Mouse (Mus musculus): ENCODE data around the gene Ncor2. TPM values are rescaled to one million over a fixed set of nuclear protein-coding genes. Genes with fewer than 3 reads are reported as not detected.

Gene Ncor2
- total RNA-seq, 2 experiments from 2014 or later, result 228 to 270 TPM

DNA sequence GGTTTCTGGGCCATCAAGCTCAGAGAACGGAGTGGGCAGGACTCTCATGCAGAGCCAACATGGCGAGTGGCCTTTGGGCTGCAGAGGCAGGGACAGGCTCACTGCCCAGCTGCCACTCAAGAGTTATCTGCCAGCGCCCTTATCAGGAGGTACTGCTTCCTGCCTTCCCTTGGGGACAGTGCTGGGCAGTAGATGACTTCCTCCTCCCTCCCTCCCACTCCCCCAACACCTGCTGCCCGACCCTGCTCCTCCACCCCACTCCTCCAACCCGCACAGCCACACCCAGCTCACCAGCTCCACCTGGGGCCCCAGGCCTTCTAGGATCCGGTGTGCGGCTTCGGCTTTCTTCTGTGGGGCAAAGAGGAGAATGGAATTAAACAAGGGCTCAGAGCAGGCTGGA, 76.7 kb downstream of the Ncor2 start:
- no peak overlapping the region for H3K27ac ChIP-seq
- H3K4me3 ChIP-seq, result no peak overlapping the region
- intact Hi-C loops (cut with DNase I), result no loop called here
- DNase-seq (ENCODE audit: extremely low spot score in 1 of 2, low spot score in 2 of 2), result no peak
- TF ChIP-seq CTCF (IDR thresholded peaks at IDR 0.05), result no peak

DNA sequence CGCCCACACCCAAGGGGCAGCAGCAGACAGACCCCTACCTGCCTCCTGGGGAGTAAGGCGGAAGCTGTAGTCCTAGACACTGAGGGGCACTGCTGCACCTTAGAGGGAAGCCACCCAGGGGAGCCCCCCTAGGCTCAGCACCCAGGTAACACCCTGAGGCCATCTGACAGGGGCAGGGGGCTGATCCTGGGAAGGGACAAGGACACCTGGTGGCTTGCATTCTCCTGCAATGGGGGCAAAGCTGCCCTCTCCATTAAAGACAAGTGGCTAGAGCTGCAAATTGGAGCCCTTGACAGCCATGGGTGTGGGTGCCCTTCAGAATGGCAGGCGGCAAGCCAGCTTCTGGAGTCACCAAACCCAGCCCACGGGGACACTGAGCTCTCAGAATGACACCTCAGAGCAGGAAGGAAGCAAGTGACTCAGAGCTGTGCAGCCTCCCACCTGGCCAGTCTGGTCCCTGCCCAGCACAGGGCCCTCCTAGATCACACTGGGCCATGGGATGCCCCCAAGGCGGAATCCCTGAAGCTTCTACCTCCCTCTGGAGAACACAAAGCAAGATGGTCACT, 79.2 kb downstream of the Ncor2 start:
- Histone ChIP-seq H3K4me3 (no peak overlapping the region), H3K27ac (peak overlapping the region; percentile 29)
- TF ChIP-seq CTCF (IDR thresholded peaks at IDR 0.05), result no peak
- intact Hi-C loops (cut with DNase I), result no loop called here
- peak in 1 of 2 experiments; percentile 28 for DNase-seq (ENCODE audit: extremely low spot score in 1 of 2, low spot score in 2 of 2)

DNA sequence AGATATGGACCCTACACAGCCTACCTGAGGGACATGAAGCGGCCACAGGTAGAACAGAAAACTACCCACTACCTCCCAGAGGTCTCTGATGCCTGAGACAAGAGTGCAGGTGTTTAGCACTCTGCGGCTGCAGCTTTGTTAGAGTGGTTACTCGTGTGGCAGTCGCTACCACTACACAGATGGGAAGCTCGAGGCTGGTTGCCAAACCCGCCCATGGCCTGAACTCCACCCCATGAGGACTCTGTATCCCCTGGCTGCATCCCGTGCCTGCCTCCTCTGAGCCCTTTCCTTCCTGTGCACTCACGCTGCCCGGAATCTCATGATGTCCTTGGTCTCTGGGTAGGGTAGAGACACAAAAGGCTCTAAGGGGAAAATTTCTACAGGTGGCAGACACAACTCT, 80.3 kb downstream of the Ncor2 start:
- DNase-seq (ENCODE audit: extremely low spot score in 1 of 2, low spot score in 2 of 2), result no peak
- Histone ChIP-seq H3K4me3 (no peak overlapping the region), H3K27ac (no peak overlapping the region)
- TF ChIP-seq CTCF (IDR thresholded peaks at IDR 0.05), result no peak
- intact Hi-C loops (cut with DNase I), result no loop called here

DNA sequence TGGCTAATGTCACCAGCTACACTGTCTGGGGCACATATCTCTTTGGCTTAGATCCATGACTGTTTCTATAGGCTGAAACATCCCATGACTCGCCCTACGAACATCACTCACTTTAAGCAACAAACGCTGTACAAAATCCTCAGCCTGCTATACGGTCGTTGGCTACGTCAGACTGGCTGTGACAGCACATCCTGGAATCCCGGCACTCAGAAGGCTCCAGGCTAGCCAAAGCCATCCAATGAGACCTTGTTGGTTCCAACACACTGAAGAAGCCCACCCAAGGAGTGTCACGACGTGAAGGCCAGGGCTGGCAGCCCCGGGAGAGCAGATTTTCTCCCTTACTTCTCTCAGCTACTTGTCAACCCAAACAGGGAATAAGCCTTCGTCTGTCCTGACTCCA, 82.7 kb downstream of the Ncor2 start:
- no peak overlapping the region for H3K4me3 ChIP-seq
- no peak for TF ChIP-seq CTCF (IDR thresholded peaks at IDR 0.05)
- no peak for DNase-seq (ENCODE audit: extremely low spot score in 1 of 2, low spot score in 2 of 2)
- intact Hi-C loops (cut with DNase I), result no loop called here
- no peak overlapping the region for H3K27ac ChIP-seq

DNA sequence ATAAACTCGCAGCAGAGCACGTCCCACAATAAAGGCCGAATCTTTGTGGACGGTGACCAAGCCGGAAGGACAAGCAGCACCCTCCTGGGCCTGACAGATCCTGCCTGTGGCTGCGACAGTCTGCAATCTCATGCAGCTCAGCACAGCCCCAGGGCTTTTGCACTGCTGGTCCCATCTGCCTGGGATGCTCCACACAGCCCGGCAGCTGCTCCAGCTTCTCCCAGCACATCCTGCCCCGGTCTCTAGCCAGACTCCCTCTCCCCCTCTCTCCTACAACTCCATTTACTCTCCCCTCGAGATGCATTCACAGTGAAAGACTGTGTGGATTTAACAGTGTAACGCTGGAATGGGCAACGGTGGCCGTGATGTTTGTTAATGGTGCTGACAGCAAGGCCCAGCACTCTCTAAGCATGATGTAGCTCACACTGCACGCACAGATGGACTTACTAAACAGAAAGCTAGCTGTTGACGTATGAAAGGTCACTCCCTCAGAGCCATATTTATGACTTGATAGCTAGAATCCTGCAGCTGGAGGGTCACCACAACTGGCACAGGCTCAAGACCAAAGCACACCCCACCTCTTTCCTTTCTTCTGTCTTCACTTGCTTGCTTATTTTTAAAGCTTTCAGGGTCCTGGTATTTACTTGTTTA, 83.4 kb downstream of the Ncor2 start:
- Histone ChIP-seq H3K4me3 (no peak overlapping the region), H3K27ac (no peak overlapping the region)
- no peak for DNase-seq (ENCODE audit: extremely low spot score in 1 of 2, low spot score in 2 of 2)
- intact Hi-C loops (cut with DNase I), result no loop called here
- TF ChIP-seq CTCF (IDR thresholded peaks at IDR 0.05), result no peak

DNA sequence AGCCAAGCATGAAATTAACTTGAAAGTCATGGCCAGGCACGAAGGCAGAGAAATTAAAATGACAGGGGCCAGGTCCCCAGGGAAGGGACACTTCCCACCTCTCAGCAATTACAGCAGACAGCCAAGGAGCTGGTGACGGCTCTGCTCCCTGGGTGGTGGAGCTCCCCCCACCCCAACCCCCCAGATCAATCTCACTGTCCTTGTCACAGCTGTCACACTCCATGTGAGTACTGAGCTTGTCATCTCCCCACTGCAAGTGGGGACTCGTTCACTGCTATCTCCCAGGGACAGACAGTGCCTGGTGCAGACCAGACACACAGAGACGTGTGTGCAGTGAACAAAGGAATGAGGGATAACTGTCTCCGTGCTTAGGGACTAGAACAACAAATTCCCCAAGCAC, 85.2 kb downstream of the Ncor2 start:
- intact Hi-C loops (cut with DNase I), result no loop called here
- Histone ChIP-seq H3K27ac (no peak overlapping the region), H3K4me3 (no peak overlapping the region)
- no peak for DNase-seq (ENCODE audit: extremely low spot score in 1 of 2, low spot score in 2 of 2)
- no peak for TF ChIP-seq CTCF (IDR thresholded peaks at IDR 0.05)

DNA sequence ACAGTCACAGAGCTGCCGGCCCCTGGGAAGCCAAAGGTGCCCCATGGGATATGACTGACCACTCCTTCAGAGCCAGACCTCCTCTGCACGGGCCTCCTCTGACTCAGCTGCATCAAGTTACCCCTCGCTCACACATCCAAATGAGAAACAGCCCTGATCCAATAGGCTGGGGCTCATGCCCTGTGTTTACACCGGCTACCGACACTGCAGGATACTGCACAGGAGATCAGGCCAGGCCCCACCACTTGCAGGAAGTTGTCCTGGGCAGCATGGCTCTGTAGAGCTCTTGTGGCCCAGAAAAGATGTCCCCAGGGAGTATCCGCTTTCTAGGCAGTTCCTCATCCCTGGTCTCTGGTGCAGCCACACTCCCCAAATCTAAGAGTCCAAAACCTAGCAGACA, 90.9 kb downstream of the Ncor2 start:
- intact Hi-C loops (cut with DNase I), result no loop called here

DNA sequence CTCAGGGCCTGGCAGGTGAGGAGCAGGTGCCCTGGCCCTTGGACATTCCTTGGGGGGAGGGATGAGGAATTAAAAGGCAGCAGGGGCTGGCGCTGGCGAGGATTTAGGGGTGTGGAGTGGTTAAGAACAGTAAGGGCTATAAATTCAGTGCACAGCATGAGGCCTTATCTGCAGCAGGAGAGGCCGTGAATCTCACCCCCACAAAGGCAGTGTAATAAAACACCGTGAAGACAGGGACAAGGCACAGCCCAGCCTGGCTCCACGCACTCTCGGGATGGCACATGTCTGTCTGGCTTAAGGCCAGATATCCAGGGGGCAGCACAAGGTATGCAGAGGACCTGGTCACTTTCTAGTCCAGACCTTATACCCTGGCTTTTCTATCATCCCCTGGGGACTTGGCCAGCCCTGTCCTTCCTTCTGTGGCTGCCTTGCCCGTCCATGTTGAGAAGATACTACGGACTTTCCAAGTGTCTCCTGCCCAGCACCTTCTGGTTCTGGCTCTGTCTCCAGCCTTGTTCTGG, 93.9 kb downstream of the Ncor2 start:
- Histone ChIP-seq H3K27ac (no peak overlapping the region), H3K4me3 (no peak overlapping the region)
- no peak for DNase-seq (ENCODE audit: extremely low spot score in 1 of 2, low spot score in 2 of 2)
- no peak for TF ChIP-seq CTCF (IDR thresholded peaks at IDR 0.05)
- intact Hi-C loops (cut with DNase I), result no loop called here

More for the DNA sequence above, 90.9 kb downstream of the Ncor2 start:
- TF ChIP-seq CTCF (IDR thresholded peaks at IDR 0.05), result no peak
- DNase-seq (ENCODE audit: extremely low spot score in 1 of 2, low spot score in 2 of 2), result no peak
- Histone ChIP-seq H3K4me3 (no peak overlapping the region), H3K27ac (no peak overlapping the region)

DNA sequence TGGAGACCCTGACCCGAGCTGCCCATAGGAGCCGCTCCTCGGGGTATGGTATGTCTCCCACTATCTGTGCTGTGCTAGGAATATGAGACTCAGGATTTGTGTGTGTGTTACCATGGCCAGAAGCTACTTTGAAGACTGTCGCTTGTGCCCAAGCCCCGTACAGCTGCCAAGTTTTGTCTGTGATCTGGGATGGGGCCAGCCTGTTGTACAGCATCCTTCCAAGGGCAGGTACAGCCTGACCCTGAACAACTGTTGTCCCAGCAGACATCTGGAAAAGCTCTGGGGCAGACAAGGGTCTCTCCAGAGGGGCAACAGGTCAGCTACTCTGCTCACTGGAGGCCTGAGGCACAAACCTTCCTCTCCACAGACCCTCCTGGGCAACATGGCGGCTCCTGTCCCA, 95.3 kb downstream of the Ncor2 start:
- H3K4me3 ChIP-seq, result no peak overlapping the region
- no peak for TF ChIP-seq CTCF (IDR thresholded peaks at IDR 0.05)
- intact Hi-C loops (cut with DNase I), result no loop called here
- H3K27ac ChIP-seq, result no peak overlapping the region
- DNase-seq (ENCODE audit: extremely low spot score in 1 of 2, low spot score in 2 of 2), result no peak

DNA sequence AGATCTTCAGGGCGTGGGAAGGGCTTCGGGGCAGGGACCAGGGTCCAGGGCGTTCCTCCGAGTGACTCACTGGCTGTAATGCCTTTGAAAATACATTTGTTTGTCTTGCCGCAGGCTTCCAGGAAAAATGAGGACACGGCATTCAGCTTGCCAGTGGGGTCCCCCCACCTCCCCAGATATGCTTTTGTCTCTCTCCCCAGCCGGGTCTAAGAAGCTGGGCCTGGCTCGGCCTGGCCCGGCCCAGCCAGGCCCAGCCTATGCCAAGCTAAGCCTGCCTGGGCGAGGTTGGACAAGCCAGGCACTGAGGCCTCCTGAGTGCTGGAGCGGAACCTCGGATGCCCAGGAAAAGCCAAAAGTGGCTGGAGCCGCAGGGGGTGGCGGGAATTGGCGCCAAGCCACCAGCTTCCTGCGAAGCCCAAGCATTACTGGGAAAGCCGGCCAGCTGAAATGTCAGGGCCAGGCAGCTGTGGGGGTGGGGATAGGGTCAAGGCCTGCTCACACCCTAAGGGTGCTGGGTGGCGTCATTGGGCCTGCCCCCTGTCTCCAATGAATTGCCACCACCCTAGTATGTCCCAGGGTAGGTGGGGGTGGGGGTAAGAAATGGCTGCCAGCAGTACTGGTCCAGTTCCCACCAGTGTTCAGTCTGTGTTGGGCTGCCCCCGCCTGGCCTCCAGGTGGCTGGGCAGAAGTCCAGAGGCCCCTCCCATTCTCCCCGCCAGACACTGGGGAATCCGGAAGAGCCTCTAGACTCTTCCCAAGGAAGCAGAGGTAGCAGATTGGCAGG, 97.5 kb downstream of the Ncor2 start:
- TF ChIP-seq CTCF (IDR thresholded peaks at IDR 0.05), result no peak; the same call in 1 of the 2 replicates
- intact Hi-C loops (cut with DNase I), result no loop called here
- Histone ChIP-seq H3K27ac (peak overlapping the region; percentile 78), H3K4me3 (no peak overlapping the region)
- DNase-seq (ENCODE audit: extremely low spot score in 1 of 2, low spot score in 2 of 2), result peak; percentile 50 to 58

DNA sequence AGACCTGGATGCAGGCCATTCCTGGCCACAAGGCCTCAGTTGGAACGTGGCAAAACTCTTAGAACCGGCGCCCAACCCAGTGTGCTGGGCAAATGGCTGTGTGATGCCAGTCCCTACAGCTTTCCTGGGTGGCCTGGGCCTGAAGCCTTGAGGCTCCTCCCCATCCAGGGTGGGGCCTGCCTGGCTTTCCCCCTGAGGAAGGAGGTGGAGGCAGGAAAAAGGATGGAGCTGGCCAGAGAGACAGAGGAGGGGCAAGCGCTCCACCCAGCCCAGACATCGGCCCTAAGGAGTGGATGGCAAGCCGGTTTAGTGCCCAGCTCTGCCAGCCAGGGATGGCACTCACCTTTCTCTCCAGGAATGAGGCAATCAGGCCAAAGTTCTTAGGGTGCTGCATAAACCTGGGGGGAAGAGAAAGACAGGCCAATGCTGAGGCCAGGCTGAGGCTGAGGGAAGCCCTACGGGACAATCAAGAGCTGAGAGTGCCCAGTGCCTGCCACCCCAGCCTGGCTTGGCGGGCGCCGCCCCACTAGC, 98.2 kb downstream of the Ncor2 start:
- H3K27ac ChIP-seq, result peak overlapping the region; percentile 78
- DNase-seq (ENCODE audit: extremely low spot score in 1 of 2, low spot score in 2 of 2), result no peak
- H3K4me3 ChIP-seq, result no peak overlapping the region
- TF ChIP-seq CTCF (IDR thresholded peaks at IDR 0.05), result no peak
- intact Hi-C loops (cut with DNase I), result no loop called here

DNA sequence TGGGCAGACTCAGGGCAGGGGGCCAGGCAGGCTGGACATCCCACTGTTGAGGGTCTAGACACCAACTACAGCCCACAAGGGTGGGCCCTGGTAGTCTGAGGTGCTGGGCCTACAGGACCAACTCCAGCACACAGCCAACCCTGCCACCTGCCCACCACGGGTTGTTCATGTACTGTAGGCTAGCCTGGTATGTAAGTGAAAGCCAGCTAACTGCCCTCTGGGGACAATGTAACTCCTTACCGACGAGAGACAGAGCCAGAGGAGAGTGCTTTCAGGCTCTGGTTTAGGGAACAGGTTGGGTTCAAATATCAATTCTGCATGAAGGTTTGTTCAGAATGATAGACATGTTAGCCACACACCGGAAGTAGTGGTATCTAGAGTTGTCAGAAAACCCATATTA, 98.7 kb downstream of the Ncor2 start:
- intact Hi-C loops (cut with DNase I), result no loop called here
- Histone ChIP-seq H3K4me3 (no peak overlapping the region), H3K27ac (peak overlapping the region; percentile 78)
- DNase-seq (ENCODE audit: extremely low spot score in 1 of 2, low spot score in 2 of 2), result no peak
- TF ChIP-seq CTCF (IDR thresholded peaks at IDR 0.05), result no peak
